Mouse (Mus musculus) neutrophil, adult 59 days (primary cell): ENCODE measurements around the gene Sorl1. TPM values are rescaled to one million over a fixed set of nuclear protein-coding genes. Genes with fewer than 3 reads are reported as not detected.

ENCODE experiments used
- total RNA-seq, 2 experiments: library from RNA; stranded (reverse); gene quantifications; 1 replicate in 1 of 2; 2 replicates in 1 of 2; pipeline ENCODE4 v1.2.4; 2023

The Sorl1 gene
- 100 to 1,000 TPM; 359 to 384 TPM for total RNA-seq

DNA sequence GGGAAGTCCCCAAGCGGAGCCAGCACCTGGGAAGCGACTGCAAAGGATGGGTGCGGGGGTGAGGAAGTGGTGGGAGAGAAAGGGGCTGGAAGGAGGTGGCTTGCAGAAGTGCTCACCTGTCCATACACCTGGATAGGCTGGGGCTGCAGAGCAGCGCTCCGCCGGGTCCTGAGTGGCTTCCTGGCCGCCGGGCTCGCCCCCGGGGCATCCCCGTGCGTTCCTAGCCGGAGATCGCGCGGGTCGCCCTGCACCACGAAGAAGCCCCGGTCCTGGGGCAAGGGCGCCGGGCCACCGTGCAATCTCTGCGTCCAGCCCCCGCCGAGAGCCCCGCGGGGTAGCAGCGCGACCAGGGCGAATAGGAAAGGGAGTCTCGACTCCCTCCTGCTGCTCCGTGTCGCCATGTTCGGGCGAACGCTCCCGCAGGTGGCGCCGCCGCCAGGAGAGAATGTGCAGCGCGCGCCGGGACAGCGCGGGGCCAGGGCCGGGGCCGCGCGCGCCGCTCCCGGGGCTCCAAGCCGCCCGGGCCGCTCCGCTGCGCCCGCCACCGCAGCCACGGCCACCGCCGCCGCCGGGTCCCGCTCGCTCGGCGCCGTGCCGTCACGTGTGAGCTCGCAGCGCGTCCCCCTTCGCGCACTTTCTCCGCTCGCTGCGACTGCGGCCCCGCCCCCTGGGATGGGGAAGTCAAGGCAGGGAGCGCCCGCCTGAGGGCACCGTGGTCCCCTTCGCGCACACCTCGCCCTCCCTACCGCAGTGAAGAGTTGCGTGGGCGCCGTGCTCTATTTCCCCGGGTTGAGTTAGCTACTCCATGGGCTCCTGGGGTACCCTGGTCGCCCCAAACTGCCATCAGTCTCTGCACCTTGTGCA, at the start of gene Sorl1:
TSS of gene Sorl1 (minus strand) at position 585 of the 864 bp plus-strand sequence.

Other genes with a start within 250 kb of the Sorl1 start
- 10 to 100 TPM; 37.5 to 40.1 TPM for gene Sc5d, start 140.0 kb upstream of the Sorl1 start, total RNA-seq